Mouse (Mus musculus) heart, embryonic 12.5 days (tissue): ENCODE data around the gene Hkdc1. TPM values are rescaled to one million over a fixed set of nuclear protein-coding genes. Genes with fewer than 3 reads are reported as not detected.
A peak's percentile ranks its signal among the peaks of the same experiment; 100 is the strongest.

Source experiments
- ATAC-seq: fragments of 200-750 bp; cut with Nextera tagmentation; 2 replicates; pipeline ENCODE4 v1.8.0; 2017; ENCODE audit warnings: moderate TSS enrichment, moderate library complexity; ENCODE audit not compliant: insufficient number of reproducible peaks, low FRiP score
- H3K27ac ChIP-seq: fragments of 300-500 bp; sonication (generic); 2 replicates; pipeline ENCODE4 v1.5.1; 2016; ENCODE audit warnings: mild to moderate bottlenecking, moderate library complexity; ENCODE audit not compliant: poor library complexity, severe bottlenecking
- H3K27me3 ChIP-seq: fragments of 300-500 bp; sonication (generic); replicated peaks from 2 replicates; pipeline ENCODE4 v1.6.1; 2016; ENCODE audit warnings: mild to moderate bottlenecking, moderate library complexity
- H3K36me3 ChIP-seq: fragments of 300-500 bp; sonication (generic); 2 replicates; pipeline ENCODE4 v1.6.1; 2016; ENCODE audit warnings: mild to moderate bottlenecking, moderate library complexity
- H3K4me1 ChIP-seq: fragments of 300-500 bp; sonication (generic); replicated peaks from 2 replicates; pipeline ENCODE4 v1.6.1; 2016; ENCODE audit warnings: mild to moderate bottlenecking
- H3K4me2 ChIP-seq: fragments of 300-500 bp; sonication (generic); 2 replicates; pipeline ENCODE4 v1.6.1; 2016; ENCODE audit warnings: mild to moderate bottlenecking, moderate library complexity
- H3K4me3 ChIP-seq: fragments of 300-500 bp; sonication (generic); 2 replicates; pipeline ENCODE4 v1.5.1; 2016; ENCODE audit warnings: mild to moderate bottlenecking
- H3K9ac ChIP-seq: fragments of 300-500 bp; sonication (generic); 2 replicates; pipeline ENCODE4 v1.6.1; 2016; ENCODE audit warnings: mild to moderate bottlenecking, moderate library complexity
- H3K9me3 ChIP-seq: fragments of 300-500 bp; sonication (generic); replicated peaks from 2 replicates; pipeline ENCODE4 v1.6.1; 2016; ENCODE audit warnings: mild to moderate bottlenecking, moderate library complexity
- WGBS: fragments of 180-500 bp; shearing (Covaris S2); methylation state at CpG from one replicate; pipeline ENCODE4 v1.1.7; 2016; 5-methylcytosine and 5-hydroxymethylcytosine counted together
- polyA plus RNA-seq: library from polyadenylated mRNA; unstranded; fragments of >200 nt; fragmentation: Nextera tagmentation; extraction: Ambion mirVana; gene quantifications from 2 replicates; pipeline ENCODE4 v1.2.1, GENCODE M21; 2016

Hkdc1 gene
- polyA plus RNA-seq, 1 experiment from 2014 or later = 0.22 TPM

DNA sequence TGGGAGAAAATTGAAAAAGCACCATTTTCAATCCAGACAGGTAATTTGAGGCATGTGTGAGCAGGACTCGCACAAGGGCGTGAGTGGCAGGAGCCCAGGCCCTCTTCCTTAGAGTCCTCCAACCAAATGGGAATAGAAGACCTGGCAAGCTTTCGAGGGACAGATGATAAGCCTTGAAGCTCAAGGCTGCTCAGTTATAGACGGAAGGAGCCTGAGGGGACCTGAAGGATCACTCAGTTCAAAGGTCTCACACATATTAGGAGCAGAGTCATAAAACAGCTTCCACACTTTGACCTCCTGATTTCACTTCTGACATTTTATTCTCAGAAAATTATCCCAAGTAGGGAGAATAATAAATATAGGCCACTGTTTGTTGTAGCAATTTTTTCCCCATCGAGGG is 2.9 kb downstream of the Hkdc1 start:
- Histone ChIP-seq H3K4me1 (peaks cover 17% of the 10 kb centered on the region), H3K36me3 (no peaks in the 10 kb centered on the region), H3K9me3 (no peaks in the 10 kb centered on the region), H3K27ac (no peak overlapping the region), H3K4me3 (no peak overlapping the region), H3K4me2 (no peak overlapping the region), H3K9ac (no peak overlapping the region), H3K27me3 (no peaks in the 10 kb centered on the region)
- no peak for ATAC-seq
- WGBS = 77% methylated on average over 5 of the region's 5 CpGs

- H3K9ac ChIP-seq = no peak overlapping the region
- no peaks in the 10 kb centered on the region for H3K36me3 ChIP-seq
- H3K4me1 ChIP-seq = peaks cover 19% of the 10 kb centered on the region
- H3K4me2 ChIP-seq = no peak overlapping the region
- 76% methylated on average over 7 of the region's 7 CpGs for WGBS
- no peaks in the 10 kb centered on the region for H3K27me3 ChIP-seq
- no peak overlapping the region for H3K4me3 ChIP-seq
- ATAC-seq = no peak
- H3K27ac ChIP-seq = no peak overlapping the region
- no peaks in the 10 kb centered on the region for H3K9me3 ChIP-seq
These were observed 3.4 kb downstream of the Hkdc1 start for GRCm38 (mm10) chr10:62418831-62419356.

DNA sequence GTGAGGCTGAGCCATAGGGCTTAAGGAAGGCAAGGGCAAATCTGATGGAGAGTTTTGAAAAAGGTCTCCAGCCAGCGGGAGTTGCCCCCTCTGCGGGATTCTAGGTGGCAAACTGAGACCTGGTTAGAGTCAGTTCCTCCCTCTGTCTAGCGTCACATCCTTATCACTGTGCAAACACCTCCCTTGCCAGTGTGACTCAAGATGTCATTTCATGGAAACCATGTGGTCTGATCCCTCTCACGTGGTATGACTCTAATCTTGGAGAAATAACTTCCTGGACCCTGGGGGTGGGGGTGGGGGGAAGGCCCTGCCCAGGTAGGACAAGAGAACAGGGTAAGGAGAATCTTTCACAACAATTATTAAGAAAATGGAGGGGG is 8.7 kb downstream of the Hkdc1 start:
- H3K4me3 ChIP-seq = no peak overlapping the region
- H3K27me3 ChIP-seq = no peaks in the 10 kb centered on the region
- H3K36me3 ChIP-seq = no peaks in the 10 kb centered on the region
- H3K9ac ChIP-seq = no peak overlapping the region
- H3K27ac ChIP-seq = 0 out of 2 replicates have a peak overlapping the region, but pooled peaks have one; percentile 42
- WGBS = 1% methylated on average over 4 of the region's 4 CpGs
- ATAC-seq = peak; percentile 69
- no peak overlapping the region for H3K4me2 ChIP-seq
- no peaks in the 10 kb centered on the region for H3K9me3 ChIP-seq
- peaks cover 25% of the 10 kb centered on the region for H3K4me1 ChIP-seq

- Histone ChIP-seq H3K9me3 (no peaks in the 10 kb centered on the region), H3K4me1 (peaks cover 25% of the 10 kb centered on the region), H3K9ac (no peak overlapping the region), H3K4me2 (no peak overlapping the region), H3K27me3 (0 out of 2 replicates have a peak, but pooled peaks cover 2% of the 10 kb centered on the region), H3K27ac (peak overlapping the region; percentile 42; the same call in 1 of the 2 replicates), H3K36me3 (no peaks in the 10 kb centered on the region), H3K4me3 (no peak overlapping the region)
- WGBS = 3% methylated on average over 8 of the region's 8 CpGs
- peak; percentile 20; the same call in 1 of the 2 replicates for ATAC-seq
These were observed 9.2 kb downstream of the Hkdc1 start for GRCm38 (mm10) chr10:62412906-62413605.

DNA sequence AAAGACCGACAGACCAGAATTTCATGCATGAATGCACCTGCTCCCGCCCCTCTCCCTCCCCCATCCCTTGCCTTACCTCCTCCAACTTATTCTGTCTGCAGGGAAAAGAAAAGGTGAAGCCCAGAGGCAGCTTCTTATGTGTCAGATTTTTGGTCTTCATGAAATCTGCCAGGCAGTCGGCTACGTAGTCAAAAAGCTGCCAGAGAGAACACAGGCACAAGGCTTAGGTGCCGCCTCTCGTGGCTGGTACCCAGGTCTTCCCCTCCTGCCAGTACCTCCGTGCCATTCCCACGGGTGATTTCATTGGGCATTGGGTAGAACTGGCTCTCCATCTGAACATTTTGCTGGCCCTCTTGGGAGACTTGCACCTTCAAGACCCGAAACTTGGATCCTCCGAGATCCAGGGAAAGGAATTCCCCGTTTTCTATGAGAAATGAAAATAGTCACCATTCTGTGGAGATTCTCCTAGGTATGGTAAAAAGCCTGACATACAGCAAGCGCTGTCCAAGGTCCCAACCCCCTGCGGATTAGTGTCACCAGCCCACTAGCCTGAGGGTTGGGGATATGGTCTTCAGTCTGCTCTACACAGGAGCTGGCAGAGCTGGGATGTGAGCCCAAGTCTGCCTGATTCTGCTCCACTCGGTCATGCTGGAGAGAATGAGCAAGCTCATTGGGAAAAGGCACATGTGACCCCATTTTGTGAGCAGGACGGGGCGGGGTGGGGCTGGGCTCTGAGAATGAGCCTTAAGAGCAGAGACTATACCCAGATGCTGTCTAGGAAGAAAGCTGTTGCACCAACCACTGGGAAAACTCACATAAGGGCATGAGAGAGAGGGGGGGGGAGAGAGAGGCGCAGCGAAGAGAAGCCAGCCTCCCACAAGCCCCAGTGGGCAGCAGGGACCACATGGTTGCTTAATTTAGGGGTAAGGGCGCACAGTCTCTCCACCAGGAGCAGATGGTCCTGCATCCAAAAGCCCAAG is 10.6 kb downstream of the Hkdc1 start:
- Histone ChIP-seq H3K27me3 (peaks cover 13% of the 10 kb centered on the region), H3K9ac (no peak overlapping the region), H3K9me3 (no peaks in the 10 kb centered on the region), H3K27ac (no peak overlapping the region), H3K4me2 (no peak overlapping the region), H3K4me1 (peaks cover 25% of the 10 kb centered on the region), H3K4me3 (no peak overlapping the region), H3K36me3 (no peaks in the 10 kb centered on the region)
- ATAC-seq = no peak
- WGBS = 65% methylated on average over 19 of the region's 19 CpGs

DNA sequence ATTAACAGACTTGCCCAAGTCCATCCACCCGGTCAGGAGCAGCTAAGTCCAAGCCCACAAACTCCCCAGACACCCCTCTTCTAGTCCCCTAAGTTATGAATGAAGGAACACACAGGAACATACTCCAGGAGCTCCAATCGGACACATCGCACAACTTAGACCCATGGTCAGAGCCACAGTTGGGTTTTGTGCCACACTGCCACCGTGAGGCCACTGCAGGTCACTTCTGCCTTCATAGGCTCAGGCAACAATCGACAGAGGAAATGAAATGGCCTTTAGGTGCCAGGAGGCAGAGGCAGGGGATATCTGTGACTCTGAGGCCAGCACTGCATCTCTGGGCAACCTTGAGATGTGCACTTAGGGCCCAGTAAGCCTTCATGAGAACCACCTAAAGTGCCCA is 11.3 kb downstream of the Hkdc1 start:
- H3K27me3 ChIP-seq = peaks cover 14% of the 10 kb centered on the region
- H3K4me3 ChIP-seq = no peak overlapping the region
- H3K9ac ChIP-seq = no peak overlapping the region
- 8% methylated on average over 5 of the region's 5 CpGs for WGBS
- no peak for ATAC-seq
- no peak overlapping the region for H3K27ac ChIP-seq
- peaks cover 25% of the 10 kb centered on the region for H3K4me1 ChIP-seq
- no peak overlapping the region for H3K4me2 ChIP-seq
- no peaks in the 10 kb centered on the region for H3K36me3 ChIP-seq
- no peaks in the 10 kb centered on the region for H3K9me3 ChIP-seq

DNA sequence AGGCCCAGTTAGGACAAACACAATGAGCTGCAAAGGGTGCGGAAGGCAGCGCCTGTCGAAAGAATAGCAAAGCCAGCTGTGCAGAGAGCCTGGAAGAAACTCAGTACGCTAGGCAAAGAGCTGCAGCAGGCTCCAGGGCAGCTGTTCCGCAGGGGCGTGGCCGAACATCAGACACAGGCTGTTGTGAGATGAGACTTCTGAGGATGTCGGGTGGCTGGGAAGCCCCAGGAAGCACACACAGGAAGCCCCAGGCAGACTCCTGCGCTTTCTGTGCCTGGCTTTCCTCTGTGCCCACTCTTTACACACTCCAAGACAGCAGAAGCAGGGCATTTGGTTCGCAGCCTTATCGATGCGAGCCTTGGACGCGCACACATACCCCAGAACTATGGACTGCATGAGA is 17.4 kb downstream of the Hkdc1 start:
- Histone ChIP-seq H3K9ac (no peak overlapping the region), H3K4me1 (no peaks in the 10 kb centered on the region), H3K9me3 (no peaks in the 10 kb centered on the region), H3K4me2 (peak overlapping the region; percentile 31), H3K36me3 (no peaks in the 10 kb centered on the region), H3K4me3 (no peak overlapping the region), H3K27me3 (peaks cover 18% of the 10 kb centered on the region), H3K27ac (no peak overlapping the region)
- no peak for ATAC-seq
- WGBS = 50% methylated on average over 14 of the region's 14 CpGs

DNA sequence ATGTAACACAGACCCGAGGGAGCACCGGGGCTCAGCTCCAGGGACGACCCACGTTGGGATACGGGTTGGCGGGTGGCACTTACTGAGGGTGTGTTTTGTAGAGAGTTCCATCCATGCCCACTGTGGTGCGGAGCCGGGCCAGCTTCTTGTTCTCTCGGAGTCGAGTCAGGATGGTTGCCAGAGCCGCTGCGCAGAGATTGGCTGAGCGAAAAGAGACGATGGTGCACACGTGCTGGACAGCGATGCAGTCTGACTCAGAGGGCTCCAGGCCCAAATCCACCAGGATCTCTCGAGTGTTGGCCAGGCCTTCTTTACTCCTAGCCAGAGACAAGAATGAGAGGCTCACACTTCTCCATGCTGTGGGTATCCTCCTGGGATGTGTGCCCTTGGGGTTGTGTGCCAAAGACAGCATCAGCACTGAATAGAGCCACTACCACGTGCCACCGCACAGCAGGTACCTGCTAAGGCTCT is 20.6 kb downstream of the Hkdc1 start:
- Histone ChIP-seq H3K4me3 (no peak overlapping the region), H3K4me2 (no peak overlapping the region), H3K27me3 (peaks cover 5% of the 10 kb centered on the region; the same call in 1 of the 2 replicates), H3K4me1 (no peaks in the 10 kb centered on the region), H3K36me3 (no peaks in the 10 kb centered on the region), H3K27ac (no peak overlapping the region), H3K9ac (no peak overlapping the region), H3K9me3 (no peaks in the 10 kb centered on the region)
- no peak for ATAC-seq
- WGBS = 81% methylated on average over 19 of the region's 19 CpGs

DNA sequence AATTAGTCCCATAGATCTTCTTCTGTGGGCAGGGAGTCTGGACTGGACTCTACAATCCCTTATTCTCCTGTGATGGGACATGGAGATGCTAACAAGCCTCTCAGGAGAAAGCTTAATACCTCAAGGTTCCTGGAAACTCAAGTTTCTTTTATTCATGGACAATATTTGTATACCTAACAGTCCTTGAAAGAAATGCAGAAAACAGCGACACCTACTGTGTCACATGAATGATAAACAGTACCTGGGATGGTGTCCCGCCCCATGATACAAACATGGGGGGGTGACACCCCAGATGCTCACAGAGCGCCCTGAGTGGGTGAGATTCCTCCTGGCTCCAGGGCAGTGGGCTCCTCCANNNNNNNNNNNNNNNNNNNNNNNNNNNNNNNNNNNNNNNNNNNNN is 39.3 kb downstream of the Hkdc1 start:
- no peak overlapping the region for H3K4me2 ChIP-seq
- no peaks in the 10 kb centered on the region; the same call in 1 of the 2 replicates for H3K27me3 ChIP-seq
- no peaks in the 10 kb centered on the region for H3K9me3 ChIP-seq
- 72% methylated on average over 3 of the region's 3 CpGs for WGBS
- no peak overlapping the region for H3K27ac ChIP-seq
- no peak overlapping the region for H3K4me3 ChIP-seq
- no peaks in the 10 kb centered on the region for H3K4me1 ChIP-seq
- no peaks in the 10 kb centered on the region for H3K36me3 ChIP-seq
- ATAC-seq = no peak
- H3K9ac ChIP-seq = no peak overlapping the region

DNA sequence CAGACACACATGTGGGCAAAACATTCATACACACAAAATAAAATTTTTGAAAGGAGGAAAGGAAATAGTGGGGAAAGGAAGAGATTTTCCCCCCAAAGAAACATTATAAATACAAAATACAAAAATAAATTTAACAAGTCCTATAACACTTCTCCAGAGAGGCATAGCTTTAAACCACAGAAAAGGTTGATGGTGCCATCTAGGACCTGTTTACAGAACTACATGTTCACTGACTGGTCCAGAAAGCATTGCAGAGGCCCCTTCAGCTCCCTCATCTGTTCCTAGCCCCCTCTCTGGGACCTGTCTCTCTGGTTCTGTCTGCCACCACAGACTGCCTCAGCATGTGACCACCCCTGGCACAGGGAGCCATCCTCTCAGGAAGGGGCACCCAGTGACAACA is 41.4 kb downstream of the Hkdc1 start:
- Histone ChIP-seq H3K9ac (no peak overlapping the region), H3K4me2 (no peak overlapping the region), H3K27ac (no peak overlapping the region), H3K27me3 (no peaks in the 10 kb centered on the region; the same call in 1 of the 2 replicates), H3K4me3 (no peak overlapping the region), H3K9me3 (no peaks in the 10 kb centered on the region), H3K4me1 (no peaks in the 10 kb centered on the region), H3K36me3 (no peaks in the 10 kb centered on the region)
- ATAC-seq = no peak

- Histone ChIP-seq H3K9ac (no peak within 1 kb of the TSS), H3K27ac (no peak within 1 kb of the TSS), H3K4me1 (no peaks in the 10 kb centered on the region), H3K27me3 (no peaks in the 10 kb centered on the region; the same call in 1 of the 2 replicates), H3K4me3 (no peak within 1 kb of the TSS), H3K4me2 (no peak within 1 kb of the TSS), H3K36me3 (no peaks in the 10 kb centered on the region), H3K9me3 (no peaks in the 10 kb centered on the region)
- WGBS = 76% methylated on average over 1 of the region's 1 CpGs
- no peak for ATAC-seq
These were observed 42.5 kb downstream of the Hkdc1 start, which contains the start of gene Hk1 for GRCm38 (mm10) chr10:62379808-62380207. TSS of gene Hk1 (minus strand) at chr10:62379908.
